Mouse (Mus musculus): ENCODE measurements around the gene Lin7c. TPM values are rescaled to one million over a fixed set of nuclear protein-coding genes. Genes with fewer than 3 reads are reported as not detected.

Lin7c gene
- polyA plus RNA-seq, 2 experiments, result 20.5 to 53.4 TPM

DNA sequence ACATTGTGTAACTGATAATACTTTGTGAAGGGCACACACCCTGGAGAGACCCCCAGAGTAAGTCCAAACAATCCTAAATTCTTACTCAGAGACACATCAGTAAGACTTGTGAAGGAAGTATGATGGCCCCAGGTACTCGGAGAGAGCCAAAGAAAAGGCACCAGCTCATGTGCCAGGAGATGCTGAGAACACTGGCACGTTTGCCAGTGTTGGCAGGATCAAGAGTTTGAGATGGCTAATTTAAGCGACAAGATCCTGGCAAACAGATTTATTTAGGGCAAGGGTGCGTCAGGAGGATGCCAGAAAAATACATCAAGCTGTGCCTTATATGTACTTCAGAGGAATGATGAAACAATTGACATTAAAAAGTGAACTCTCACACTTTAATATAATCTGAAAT lies 6.1 kb upstream of the Lin7c start:
- Histone ChIP-seq H3K27me3 (ENCODE audit: control insufficient read depth, insufficient read depth, low read length) (no peaks in the 10 kb centered on the region), H3K4me1 (ENCODE audit: control insufficient read depth, insufficient read depth, low read length) (no peaks in the 10 kb centered on the region), H3K9me3 (ENCODE audit: control insufficient read depth, low read length) (no peaks in the 10 kb centered on the region), H3K4me3 (replicated peaks; ENCODE audit: low read length) (no peak overlapping the region), H3K9ac (ENCODE audit: low read depth, low read length, severe bottlenecking) (no peak overlapping the region), H3K36me3 (ENCODE audit: control insufficient read depth, insufficient read depth, low read length) (no peaks in the 10 kb centered on the region), H3K27ac (replicated peaks; ENCODE audit: low read depth, low read length) (no peak overlapping the region), H3K4me2 (replicated peaks; ENCODE audit: low read depth, low read length, severe bottlenecking) (no peak overlapping the region)
- DNase-seq (ENCODE audit: low spot score), result no peak
- WGBS, result 68% methylated on average over 4 of the region's 4 CpGs
- no peak for ATAC-seq (ENCODE audit: low FRiP score, low read depth)
- TF ChIP-seq POLR2A (IDR thresholded peaks at IDR 0.05; ENCODE audit: borderline replicate concordance, extremely low read depth, insufficient read depth, insufficient read length), result no peak

GRCm38 (mm10) chr2:109890068-109890467 lies 585 bp upstream of the Lin7c start:
- no peak for DNase-seq (ENCODE audit: low spot score)
- no peaks in the 10 kb centered on the region for H3K9me3 ChIP-seq (ENCODE audit: control insufficient read depth, low read length)
- 41% methylated on average over 4 of the region's 4 CpGs for WGBS
- peak overlapping the region; percentile 93; the same call in 1 of the 2 replicates for H3K27ac ChIP-seq (replicated peaks; ENCODE audit: low read depth, low read length)
- H3K36me3 ChIP-seq (ENCODE audit: control insufficient read depth, insufficient read depth, low read length), result peaks cover 9% of the 10 kb centered on the region
- H3K9ac ChIP-seq (ENCODE audit: low read depth, low read length, severe bottlenecking), result peak overlapping the region; percentile 92
- ATAC-seq (ENCODE audit: low FRiP score, low read depth), result no peak
- peak overlapping the region; percentile 93 for H3K4me3 ChIP-seq (replicated peaks; ENCODE audit: low read length)
- TF ChIP-seq POLR2A (IDR thresholded peaks at IDR 0.05; ENCODE audit: borderline replicate concordance, extremely low read depth, insufficient read depth, insufficient read length), result no peak
- peaks cover 10% of the 10 kb centered on the region for H3K4me1 ChIP-seq (ENCODE audit: control insufficient read depth, insufficient read depth, low read length)
- H3K27me3 ChIP-seq (ENCODE audit: control insufficient read depth, insufficient read depth, low read length), result no peaks in the 10 kb centered on the region
- peak overlapping the region; percentile 44 for H3K4me2 ChIP-seq (replicated peaks; ENCODE audit: low read depth, low read length, severe bottlenecking)

DNA sequence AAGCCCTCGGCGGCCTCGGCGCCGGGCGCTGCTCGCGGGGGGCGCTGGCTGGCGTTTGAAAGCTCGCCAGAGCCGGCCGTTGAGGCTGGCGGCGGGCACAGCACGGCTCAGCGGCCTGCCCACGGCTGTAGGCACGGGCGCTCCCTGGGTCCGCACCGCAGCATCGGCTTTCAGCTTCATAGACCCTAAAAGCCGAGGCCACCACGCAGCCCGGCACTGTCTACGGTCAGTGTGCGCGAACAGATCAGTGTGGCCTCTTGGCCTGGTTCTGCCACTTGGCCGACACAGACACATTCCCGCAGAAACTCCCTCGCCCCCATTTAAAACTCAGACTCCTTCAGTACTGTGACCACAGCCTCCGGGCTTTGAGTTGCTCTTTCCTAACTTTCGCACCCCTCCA lies 378 bp downstream of the Lin7c start:
- peak; percentile 23 for DNase-seq (ENCODE audit: low spot score)
- under 1% methylated on average over 31 of the region's 34 CpGs for WGBS
- Histone ChIP-seq H3K4me3 (replicated peaks; ENCODE audit: low read length) (peak overlapping the region; percentile 93), H3K4me2 (replicated peaks; ENCODE audit: low read depth, low read length, severe bottlenecking) (peak overlapping the region; percentile 72), H3K27me3 (ENCODE audit: control insufficient read depth, insufficient read depth, low read length) (no peaks in the 10 kb centered on the region), H3K27ac (replicated peaks; ENCODE audit: low read depth, low read length) (peak overlapping the region; percentile 93), H3K9me3 (ENCODE audit: control insufficient read depth, low read length) (no peaks in the 10 kb centered on the region), H3K9ac (ENCODE audit: low read depth, low read length, severe bottlenecking) (peak overlapping the region; percentile 92), H3K36me3 (ENCODE audit: control insufficient read depth, insufficient read depth, low read length) (peaks cover 19% of the 10 kb centered on the region), H3K4me1 (ENCODE audit: control insufficient read depth, insufficient read depth, low read length) (peaks cover 10% of the 10 kb centered on the region)
- no peak for TF ChIP-seq POLR2A (IDR thresholded peaks at IDR 0.05; ENCODE audit: borderline replicate concordance, extremely low read depth, insufficient read depth, insufficient read length)
- ATAC-seq (ENCODE audit: low FRiP score, low read depth), result peak; percentile 75

DNA sequence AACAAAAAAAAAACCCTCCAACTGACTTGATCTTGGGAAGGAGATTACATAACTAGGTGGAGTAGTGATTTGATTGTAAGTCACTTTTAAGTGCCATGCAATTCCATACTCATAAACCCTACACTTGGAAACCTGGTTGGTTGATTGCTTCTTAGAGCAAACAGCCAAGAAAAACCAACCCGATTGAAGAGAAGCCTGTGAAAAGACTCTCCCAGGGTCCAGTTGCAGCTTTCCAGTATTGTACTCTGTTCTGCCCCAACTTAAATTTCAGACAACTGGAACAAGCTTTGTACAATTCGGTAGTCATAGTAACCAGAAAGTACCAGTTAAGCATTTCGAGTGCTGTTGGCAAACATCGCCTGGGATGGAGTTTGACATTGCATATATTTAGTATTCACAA lies 818 bp downstream of the Lin7c start:
- no peak for TF ChIP-seq POLR2A (IDR thresholded peaks at IDR 0.05; ENCODE audit: borderline replicate concordance, extremely low read depth, insufficient read depth, insufficient read length)
- H3K36me3 ChIP-seq (ENCODE audit: control insufficient read depth, insufficient read depth, low read length), result peaks cover 23% of the 10 kb centered on the region
- peak overlapping the region; percentile 92 for H3K9ac ChIP-seq (ENCODE audit: low read depth, low read length, severe bottlenecking)
- ATAC-seq (ENCODE audit: low FRiP score, low read depth), result no peak
- H3K9me3 ChIP-seq (ENCODE audit: control insufficient read depth, low read length), result no peaks in the 10 kb centered on the region
- peaks cover 10% of the 10 kb centered on the region for H3K4me1 ChIP-seq (ENCODE audit: control insufficient read depth, insufficient read depth, low read length)
- 31% methylated on average over 4 of the region's 4 CpGs for WGBS
- H3K27ac ChIP-seq (replicated peaks; ENCODE audit: low read depth, low read length), result peak overlapping the region; percentile 93
- no peak for DNase-seq (ENCODE audit: low spot score)
- H3K27me3 ChIP-seq (ENCODE audit: control insufficient read depth, insufficient read depth, low read length), result no peaks in the 10 kb centered on the region
- H3K4me3 ChIP-seq (replicated peaks; ENCODE audit: low read length), result peak overlapping the region; percentile 93
- peak overlapping the region; percentile 72 for H3K4me2 ChIP-seq (replicated peaks; ENCODE audit: low read depth, low read length, severe bottlenecking)

DNA sequence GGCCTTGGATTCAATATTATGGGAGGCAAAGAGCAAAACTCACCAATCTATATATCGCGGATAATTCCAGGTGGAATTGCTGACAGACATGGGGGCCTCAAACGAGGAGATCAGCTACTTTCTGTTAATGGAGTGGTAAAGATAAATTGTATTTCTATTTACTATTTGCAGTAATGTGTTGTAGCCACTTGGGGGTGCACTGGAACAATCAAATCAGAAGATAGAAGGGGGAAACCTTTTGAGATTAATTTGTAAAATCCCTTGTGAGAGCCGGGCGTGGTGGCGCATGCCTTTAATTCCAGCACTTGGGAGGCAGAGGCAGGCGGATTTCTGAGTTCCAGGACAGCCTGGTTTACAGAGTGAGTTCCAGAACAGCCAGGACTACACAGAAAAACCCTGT lies 5.7 kb downstream of the Lin7c start:
- no peak overlapping the region for H3K4me2 ChIP-seq (replicated peaks; ENCODE audit: low read depth, low read length, severe bottlenecking)
- peaks cover 10% of the 10 kb centered on the region for H3K4me1 ChIP-seq (ENCODE audit: control insufficient read depth, insufficient read depth, low read length)
- H3K27ac ChIP-seq (replicated peaks; ENCODE audit: low read depth, low read length), result no peak overlapping the region
- H3K9me3 ChIP-seq (ENCODE audit: control insufficient read depth, low read length), result no peaks in the 10 kb centered on the region
- no peak for DNase-seq (ENCODE audit: low spot score)
- no peak for ATAC-seq (ENCODE audit: low FRiP score, low read depth)
- TF ChIP-seq POLR2A (IDR thresholded peaks at IDR 0.05; ENCODE audit: borderline replicate concordance, extremely low read depth, insufficient read depth, insufficient read length), result no peak
- 85% methylated on average over 7 of the region's 7 CpGs for WGBS
- no peak overlapping the region for H3K4me3 ChIP-seq (replicated peaks; ENCODE audit: low read length)
- H3K9ac ChIP-seq (ENCODE audit: low read depth, low read length, severe bottlenecking), result no peak overlapping the region
- peaks cover 61% of the 10 kb centered on the region for H3K36me3 ChIP-seq (ENCODE audit: control insufficient read depth, insufficient read depth, low read length)
- no peaks in the 10 kb centered on the region for H3K27me3 ChIP-seq (ENCODE audit: control insufficient read depth, insufficient read depth, low read length)

DNA sequence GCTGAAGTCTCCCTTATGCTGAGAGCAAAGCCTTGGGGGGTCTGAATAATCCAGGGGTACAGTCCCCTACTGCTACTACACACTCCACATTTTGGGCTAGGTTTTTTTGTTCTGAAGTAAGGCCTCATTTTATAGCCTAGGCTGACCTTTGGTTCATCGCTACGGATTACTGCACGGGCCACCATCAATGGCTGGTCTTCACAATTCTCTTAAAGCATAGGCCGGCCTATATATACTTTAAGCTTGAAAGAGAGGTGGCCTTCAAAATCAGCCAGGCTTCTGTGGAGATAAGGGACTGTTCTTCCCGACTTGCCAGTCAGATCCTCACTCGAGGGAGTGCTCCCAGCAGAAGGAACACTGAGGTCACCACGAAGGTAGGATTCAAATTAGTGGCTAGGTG lies 12.2 kb downstream of the Lin7c start:
- Histone ChIP-seq H3K4me2 (replicated peaks; ENCODE audit: low read depth, low read length, severe bottlenecking) (no peak overlapping the region), H3K27ac (replicated peaks; ENCODE audit: low read depth, low read length) (no peak overlapping the region), H3K9me3 (ENCODE audit: control insufficient read depth, low read length) (no peaks in the 10 kb centered on the region), H3K27me3 (ENCODE audit: control insufficient read depth, insufficient read depth, low read length) (no peaks in the 10 kb centered on the region), H3K4me1 (ENCODE audit: control insufficient read depth, insufficient read depth, low read length) (no peaks in the 10 kb centered on the region), H3K4me3 (replicated peaks; ENCODE audit: low read length) (no peak overlapping the region), H3K36me3 (ENCODE audit: control insufficient read depth, insufficient read depth, low read length) (peaks cover 35% of the 10 kb centered on the region), H3K9ac (ENCODE audit: low read depth, low read length, severe bottlenecking) (no peak overlapping the region)
- ATAC-seq (ENCODE audit: low FRiP score, low read depth) (no peak), DNase-seq (ENCODE audit: low spot score) (no peak)
- 71% methylated on average over 7 of the region's 7 CpGs for WGBS
- TF ChIP-seq POLR2A (IDR thresholded peaks at IDR 0.05; ENCODE audit: borderline replicate concordance, extremely low read depth, insufficient read depth, insufficient read length), result no peak
